31 mouse cellular contexts compared by ENCODE assay signal in genomic region chr11:69872451-69872850, GRCm38 (mm10). TPM values are rescaled to one million over a fixed set of nuclear protein-coding genes. Genes with fewer than 3 reads are reported as not detected.
DNase-seq lines count a peak whose midpoint lies in the region; ATAC-seq and TF ChIP-seq lines count a peak whose summit lies in the region.
"Had no signal": no experiment of that assay in that cellular context is flagged by ENCODE, and none has a peak within 500 bp of the region (broad histone marks: within the 10 kb centered on the region; RNA-seq: fewer than 3 reads in every experiment).

No protein-coding gene starts in this region.

- no peak for ATAC-seq in liver, embryonic 13.5 days (ENCODE audit: low read depth)
- no peak for ATAC-seq in liver, postnatal 0 days
- ATAC-seq: forebrain, embryonic 13.5 days; forebrain, embryonic 16.5 days; hindbrain, embryonic 16.5 days; intestine, embryonic 15.5 days had no signal

- H3K4me1 ChIP-seq in liver, embryonic 13.5 days (replicated peaks) = peaks cover 48% of the 10 kb centered on the region
- H3K4me1 ChIP-seq in liver, postnatal 0 days (ENCODE audit: insufficient read depth) = peaks cover 14% of the 10 kb centered on the region

- no peak overlapping the region for H3K9ac ChIP-seq in liver, embryonic 13.5 days
- no peak overlapping the region for H3K9ac ChIP-seq in liver, postnatal 0 days (replicated peaks)
- H3K9ac ChIP-seq: forebrain, embryonic 13.5 days; hindbrain, embryonic 13.5 days; intestine, embryonic 15.5 days had no signal

- no peaks in the 10 kb centered on the region for H3K9me3 ChIP-seq in liver, embryonic 13.5 days (replicated peaks)
- no peaks in the 10 kb centered on the region for H3K9me3 ChIP-seq in liver, postnatal 0 days (ENCODE audit: low read length)
- H3K9me3 ChIP-seq: forebrain, embryonic 10.5 days; forebrain, embryonic 13.5 days; G1E; hindbrain, embryonic 13.5 days; intestine, embryonic 15.5 days had no signal

- no peak overlapping the region for H3K4me2 ChIP-seq in liver, embryonic 13.5 days
- H3K4me2 ChIP-seq in liver, postnatal 0 days (ENCODE audit: low read depth, low read length) = no peak overlapping the region
- H3K4me2 ChIP-seq: forebrain, embryonic 13.5 days; heart, embryonic 11.5 days; hindbrain, embryonic 13.5 days; intestine, embryonic 15.5 days had no signal

- H3K27ac ChIP-seq in liver, embryonic 13.5 days = 0 out of 2 replicates have a peak overlapping the region, but pooled peaks have one; percentile 16
- no peak overlapping the region for H3K27ac ChIP-seq in liver, postnatal 0 days (ENCODE audit: low read depth)
- H3K27ac ChIP-seq: forebrain, embryonic 10.5 days; forebrain, embryonic 13.5 days; hindbrain, embryonic 13.5 days; intestine, embryonic 15.5 days had no signal

- H3K36me3 ChIP-seq in liver, embryonic 13.5 days = no peaks in the 10 kb centered on the region
- no peaks in the 10 kb centered on the region for H3K36me3 ChIP-seq in liver, postnatal 0 days (replicated peaks; ENCODE audit: insufficient read depth, low read length)
- H3K36me3 ChIP-seq: forebrain, embryonic 10.5 days; G1E; hindbrain, embryonic 13.5 days; intestine, embryonic 15.5 days had no signal

- TF ChIP-seq CTCF in liver, postnatal 0 days (IDR thresholded peaks at IDR 0.05; ENCODE audit: low read depth) = no peak

- no peaks in the 10 kb centered on the region for H3K27me3 ChIP-seq in liver, embryonic 13.5 days
- H3K27me3 ChIP-seq in liver, postnatal 0 days (ENCODE audit: insufficient read depth, low read length) = no peaks in the 10 kb centered on the region
- H3K27me3 ChIP-seq: forebrain, embryonic 13.5 days; hindbrain, embryonic 13.5 days; intestine, embryonic 15.5 days had no signal

- H3K4me3 ChIP-seq in liver, embryonic 13.5 days (replicated peaks) = no peak overlapping the region
- no peak overlapping the region for H3K4me3 ChIP-seq in liver, postnatal 0 days (ENCODE audit: low read depth, low read length)
- H3K4me3 ChIP-seq: forebrain, embryonic 10.5 days; forebrain, embryonic 13.5 days; hindbrain, embryonic 13.5 days; intestine, embryonic 15.5 days had no signal

- 74% methylated on average over 4 of the region's 4 CpGs for WGBS in liver, embryonic 13.5 days (ENCODE audit: insufficient replicate concordance)
- WGBS in liver, postnatal 0 days (ENCODE audit: insufficient replicate concordance) = 87% methylated on average over 4 of the region's 4 CpGs

- DNase-seq in adrenal gland, adult 2 months = peak; percentile 67
- no peak for DNase-seq in adrenal gland, adult 8-10 months
- no peak for DNase-seq in liver, embryonic 13.5 days
- no peak for DNase-seq in liver, postnatal 0 days
- DNase-seq in NIH3T3 (ENCODE audit: low read depth) = peak; percentile 59
- no peak for DNase-seq in spleen, postnatal 36 days (ENCODE audit: low spot score in 2 of 2)
- DNase-seq: cerebellum, adult 18-20 months; cerebellum, adult 9-10 months; cerebellum, postnatal 14 days; gastrocnemius, postnatal 14 days; heart, adult 11 months; kidney, adult 11 months; kidney, adult 8-10 months had no signal

- TF ChIP-seq EP300 in liver, postnatal 0 days (IDR thresholded peaks at IDR 0.05; ENCODE audit: low read depth) = no peak

RNA-seq across cellular contexts. Expression of gene Tmem95, which starts 5.4 kb away (rescaled TPM):
- not detected for total RNA-seq in adrenal gland, adult 2 months (2021)
- not detected in 2 replicates for polyA plus RNA-seq in adrenal gland, adult 2 months (2012; rRNA removed)
- not detected for total RNA-seq in adrenal gland, adult 8-10 months (2022)
- not detected in 2 replicates for polyA plus RNA-seq in liver, embryonic 13.5 days (2015; fragmentation: Nextera tagmentation; extraction: Ambion mirVana)
- not detected in 2 replicates for polyA plus RNA-seq in liver, postnatal 0 days (2015; fragmentation: Nextera tagmentation; extraction: Ambion mirVana)
- total RNA-seq: CH12.LX; G1E; gastrocnemius, adult 18-20 months; gastrocnemius, postnatal 14 days; gastrocnemius, postnatal 4 days; heart, adult 8-10 months; heart, postnatal 25 days; hematopoietic stem cell, adult 5-6 weeks had no signal
- polyA plus RNA-seq: embryonic facial prominence, embryonic 11.5 days; embryonic facial prominence, embryonic 14.5 days; forebrain, embryonic 10.5 days; forebrain, embryonic 13.5 days; forebrain, embryonic 16.5 days; G1E; heart, embryonic 11.5 days; heart, embryonic 14.5 days; heart, postnatal 0 days; hindbrain, embryonic 13.5 days; hindbrain, embryonic 16.5 days; intestine, embryonic 15.5 days had no signal

RNA-seq across cellular contexts. Expression of gene Kctd11, which starts 8.8 kb away (rescaled TPM):
- 1 to 10 TPM; 3.2 to 5.7 TPM for total RNA-seq in adrenal gland, adult 2 months (2021)
- polyA plus RNA-seq in adrenal gland, adult 2 months (2012; rRNA removed) = 4.1 and 4.9 TPM in 2 replicates
- total RNA-seq in adrenal gland, adult 8-10 months (2022) = 1 to 10 TPM; 4.3 to 6.2 (median 5.5) TPM
- 0.89 and 1.3 TPM in 2 replicates for polyA plus RNA-seq in liver, embryonic 13.5 days (2015; fragmentation: Nextera tagmentation; extraction: Ambion mirVana)
- 0.92 and 0.95 TPM in 2 replicates for polyA plus RNA-seq in liver, postnatal 0 days (2015; fragmentation: Nextera tagmentation; extraction: Ambion mirVana)

RNA-seq across cellular contexts. Expression of gene Tnk1, which starts 13.9 kb away (rescaled TPM):
- total RNA-seq in adrenal gland, adult 2 months (2021) = under 1 TPM in 1 of 2 experiments, not detected in 1; 0.38 TPM
- polyA plus RNA-seq in adrenal gland, adult 2 months (2012; rRNA removed) = 0.17 and 0.91 TPM in 2 replicates
- total RNA-seq in adrenal gland, adult 8-10 months (2022) = under 1 TPM in 2 of 4 experiments, not detected in 2; 0.11 to 0.20 TPM
- 0.76 and 1.5 TPM in 2 replicates for polyA plus RNA-seq in liver, embryonic 13.5 days (2015; fragmentation: Nextera tagmentation; extraction: Ambion mirVana)
- 0.28 and 0.69 TPM in 2 replicates for polyA plus RNA-seq in liver, postnatal 0 days (2015; fragmentation: Nextera tagmentation; extraction: Ambion mirVana)
- polyA plus RNA-seq: heart, postnatal 0 days had no signal

RNA-seq across cellular contexts. Expression of gene Acap1, which starts 22.9 kb away (rescaled TPM):
- under 1 TPM; 0.46 to 0.69 TPM for total RNA-seq in adrenal gland, adult 2 months (2021)
- polyA plus RNA-seq in adrenal gland, adult 2 months (2012; rRNA removed) = 0.71 and 1.0 TPM in 2 replicates
- 1 to 10 TPM in 2 of 4 experiments, under 1 TPM in 2; 0.31 to 1.9 (median 0.86) TPM for total RNA-seq in adrenal gland, adult 8-10 months (2022)
- polyA plus RNA-seq in liver, embryonic 13.5 days (2015; fragmentation: Nextera tagmentation; extraction: Ambion mirVana) = 4.4 and 4.9 TPM in 2 replicates
- polyA plus RNA-seq in liver, postnatal 0 days (2015; fragmentation: Nextera tagmentation; extraction: Ambion mirVana) = 6.5 and 7.1 TPM in 2 replicates

RNA-seq across cellular contexts. Expression of gene Plscr3, which starts 26.3 kb away (rescaled TPM):
- total RNA-seq in adrenal gland, adult 2 months (2021) = 10 to 100 TPM; 50.8 to 53.5 TPM
- polyA plus RNA-seq in adrenal gland, adult 2 months (2012; rRNA removed) = 224 and 230 TPM in 2 replicates
- 10 to 100 TPM; 40.2 to 69.1 (median 62.1) TPM for total RNA-seq in adrenal gland, adult 8-10 months (2022)
- polyA plus RNA-seq in liver, embryonic 13.5 days (2015; fragmentation: Nextera tagmentation; extraction: Ambion mirVana) = 28.0 and 29.9 TPM in 2 replicates
- 20.8 and 23.1 TPM in 2 replicates for polyA plus RNA-seq in liver, postnatal 0 days (2015; fragmentation: Nextera tagmentation; extraction: Ambion mirVana)

Comparison
In these comparisons a context has a peak if more than half of its experiments do, and no peak if none do; other contexts are left out.
1. DNase-seq: peak in adrenal gland, adult 2 months (single experiment) and NIH3T3 (single experiment); none in adrenal gland, adult 8-10 months (single experiment), liver, embryonic 13.5 days (single experiment), liver, postnatal 0 days (single experiment) and spleen, postnatal 36 days (0 of 2).